In genomic region chr8:126886741-126887638, GRCm38 (mm10) we compare ENCODE assay signal across 8 mouse cellular contexts. TPM values are rescaled to one million over a fixed set of nuclear protein-coding genes. Genes with fewer than 3 reads are reported as not detected.
DNase-seq lines count a peak whose midpoint lies in the region; ATAC-seq lines count a peak whose summit lies in the region.

No protein-coding gene starts in this region.

- peak; percentile 41 for DNase-seq in right cerebral cortex, adult 18-20 months
- no peak for DNase-seq in right cerebral cortex, postnatal 25 days
- DNase-seq in fibroblast of lung, adult 2 months (ENCODE audit: low read depth) = peak; percentile 94
- DNase-seq in heart, postnatal 10 days = peak; percentile 87 to 92
- DNase-seq in kidney, postnatal 4 days = peak; percentile 80 to 86
- DNase-seq in thymus, postnatal 25 days = no peak
- no peak for DNase-seq in B cell, adult 2 months

- 0 out of 2 replicates have a peak, but pooled peaks have one; percentile 10 for ATAC-seq in monocyte, adult 5-6 weeks (replicated peaks; ENCODE audit: insufficient number of reproducible peaks, low FRiP score, low TSS enrichment, poor library complexity, severe bottlenecking)

- intact Hi-C loops in heart, postnatal 10 days (cut with DNase I) = loop anchor here (2.0 kb wide), 2 partner anchors 28 to 146 kb away; no protein-coding TSS in a partner anchor

RNA-seq across cellular contexts. Expression of gene Tomm20, which starts 58.7 kb away (rescaled TPM):
- total RNA-seq in heart, postnatal 10 days (2021) = 100 to 1,000 TPM in 1 of 2 experiments, 10 to 100 TPM in 1; 96.6 to 108 TPM
- total RNA-seq in monocyte, adult 5-6 weeks (2017) = 100 to 160 TPM (median 138 TPM) in 3 replicates

Comparison
In these comparisons a context has a peak if more than half of its experiments do, and no peak if none do; other contexts are left out.
1. DNase-seq: peak in right cerebral cortex, adult 18-20 months (single experiment), fibroblast of lung, adult 2 months (single experiment), heart, postnatal 10 days (2 of 2) and kidney, postnatal 4 days (2 of 2); none in right cerebral cortex, postnatal 25 days (single experiment), thymus, postnatal 25 days (single experiment) and B cell, adult 2 months (0 of 2).